Comparison of ENCODE assay signal across 10 mouse cellular contexts in genomic region chr7:27260856-27261255, GRCm38 (mm10). TPM values are rescaled to one million over a fixed set of nuclear protein-coding genes. Genes with fewer than 3 reads are reported as not detected.
A peak's percentile ranks its signal among the peaks of the same experiment; 100 is the strongest.
DNase-seq lines count a peak whose midpoint lies in the region; ATAC-seq and TF ChIP-seq lines count a peak whose summit lies in the region.
"Had no signal": no experiment of that assay in that cellular context is flagged by ENCODE, and none has a peak within 500 bp of the region (broad histone marks: within the 10 kb centered on the region; RNA-seq: fewer than 3 reads in every experiment).

No protein-coding gene starts in this region.

- H3K27ac ChIP-seq in forebrain, postnatal 0 days (ENCODE audit: low read depth, low read length), result no peak overlapping the region
- peak overlapping the region; percentile 93; the same call in 1 of the 2 replicates for H3K27ac ChIP-seq in midbrain, embryonic 15.5 days
- H3K27ac ChIP-seq in kidney, embryonic 14.5 days (ENCODE audit: low read depth, low read length), result no peak overlapping the region
- H3K27ac ChIP-seq: heart, adult 2 months had no signal

- H3K4me3 ChIP-seq in forebrain, postnatal 0 days (ENCODE audit: low read depth, low read length), result peak overlapping the region; percentile 87
- H3K4me3 ChIP-seq in midbrain, embryonic 15.5 days, result peak overlapping the region; percentile 83
- no peak overlapping the region for H3K4me3 ChIP-seq in kidney, embryonic 14.5 days (ENCODE audit: low read length)
- H3K4me3 ChIP-seq: heart, adult 2 months had no signal

- ATAC-seq in forebrain, postnatal 0 days, result no peak
- no peak for ATAC-seq in midbrain, embryonic 15.5 days (replicated peaks)
- no peak for ATAC-seq in kidney, embryonic 14.5 days (ENCODE audit: low FRiP score, low TSS enrichment)

- H3K36me3 ChIP-seq in forebrain, postnatal 0 days (ENCODE audit: insufficient read depth), result peaks cover 39% of the 10 kb centered on the region
- H3K36me3 ChIP-seq in midbrain, embryonic 15.5 days (replicated peaks), result peaks cover 16% of the 10 kb centered on the region
- peaks cover 24% of the 10 kb centered on the region; the same call in 1 of the 2 replicates for H3K36me3 ChIP-seq in kidney, embryonic 14.5 days (ENCODE audit: control insufficient read depth, insufficient read depth, low read length)

- H3K27me3 ChIP-seq in forebrain, postnatal 0 days (ENCODE audit: insufficient read depth, low read length), result no peaks in the 10 kb centered on the region
- H3K27me3 ChIP-seq in midbrain, embryonic 15.5 days (replicated peaks), result no peaks in the 10 kb centered on the region
- H3K27me3 ChIP-seq in kidney, embryonic 14.5 days (ENCODE audit: control insufficient read depth, insufficient read depth, low read length), result no peaks in the 10 kb centered on the region
- H3K27me3 ChIP-seq: limb, embryonic 15.5 days had no signal

- no peaks in the 10 kb centered on the region for H3K9me3 ChIP-seq in forebrain, postnatal 0 days (ENCODE audit: low read length)
- no peaks in the 10 kb centered on the region for H3K9me3 ChIP-seq in midbrain, embryonic 15.5 days
- H3K9me3 ChIP-seq in kidney, embryonic 14.5 days (ENCODE audit: control insufficient read depth, low read length), result no peaks in the 10 kb centered on the region
- H3K9me3 ChIP-seq: limb, embryonic 15.5 days had no signal

- peaks cover 19% of the 10 kb centered on the region; the same call in 1 of the 2 replicates for H3K4me1 ChIP-seq in forebrain, postnatal 0 days (ENCODE audit: insufficient read depth)
- peaks cover 31% of the 10 kb centered on the region for H3K4me1 ChIP-seq in midbrain, embryonic 15.5 days
- H3K4me1 ChIP-seq in kidney, embryonic 14.5 days (ENCODE audit: control insufficient read depth, insufficient read depth, low read length), result peaks cover 15% of the 10 kb centered on the region

- no peak for TF ChIP-seq CTCF in forebrain, postnatal 0 days (IDR thresholded peaks at IDR 0.05; ENCODE audit: low read depth)

- peak overlapping the region; percentile 81 for H3K4me2 ChIP-seq in forebrain, postnatal 0 days (ENCODE audit: low read depth)
- H3K4me2 ChIP-seq in midbrain, embryonic 15.5 days, result peak overlapping the region; percentile 86
- no peak overlapping the region for H3K4me2 ChIP-seq in kidney, embryonic 14.5 days (replicated peaks; ENCODE audit: low read depth, low read length)

- 36% methylated on average over 7 of the region's 7 CpGs for WGBS in forebrain, postnatal 0 days
- whole genome bisulfite sequencing in midbrain, embryonic 15.5 days, result 40% methylated on average over 7 of the region's 7 CpGs
- WGBS in kidney, embryonic 14.5 days, result 76% methylated on average over 7 of the region's 7 CpGs

- DNase-seq in left cerebral cortex, adult 18-20 months (ENCODE audit: low spot score in 2 of 2), result peak; percentile 39 to 62
- DNase-seq in left cerebral cortex, adult 11 months (ENCODE audit: low spot score), result no peak
- DNase-seq in cerebellum, postnatal 36 days, result peak; percentile 31 to 35
- no peak for DNase-seq in forebrain, postnatal 0 days
- no peak for DNase-seq in kidney, postnatal 4 days
- DNase-seq: heart, adult 2 months; kidney, adult 18-20 months had no signal

- H3K9ac ChIP-seq in forebrain, postnatal 0 days, result peak overlapping the region; percentile 72; the same call in 1 of the 2 replicates
- peak overlapping the region; percentile 94; the same call in 1 of the 2 replicates for H3K9ac ChIP-seq in midbrain, embryonic 15.5 days
- H3K9ac ChIP-seq in kidney, embryonic 14.5 days (ENCODE audit: low read depth, low read length), result no peak overlapping the region

RNA-seq across cellular contexts. Expression of gene Numbl, which starts 2.6 kb away (rescaled TPM):
- 100 to 1,000 TPM; 108 to 128 TPM for total RNA-seq in left cerebral cortex, adult 18-20 months (2021)
- 81.6 and 86.4 TPM in 2 replicates for total RNA-seq in forebrain, postnatal 0 days (2014; rRNA removed)
- polyA plus RNA-seq in forebrain, postnatal 0 days (2015; fragmentation: Nextera tagmentation; extraction: Ambion mirVana), result 47.5 and 51.7 TPM in 2 replicates
- polyA plus RNA-seq in midbrain, embryonic 15.5 days (2015; fragmentation: Nextera tagmentation; extraction: Ambion mirVana), result 58.7 and 66.3 TPM in 2 replicates
- 9.1 and 10.8 TPM in 2 replicates for polyA plus RNA-seq in kidney, embryonic 14.5 days (2014; fragmentation: Nextera tagmentation; extraction: Ambion mirVana)

RNA-seq across cellular contexts. Expression of gene Coq8b, which starts 28.0 kb away (rescaled TPM):
- total RNA-seq in left cerebral cortex, adult 18-20 months (2021), result 10 to 100 TPM; 33.6 to 39.6 TPM
- total RNA-seq in forebrain, postnatal 0 days (2014; rRNA removed), result 25.0 and 26.3 TPM in 2 replicates
- polyA plus RNA-seq in forebrain, postnatal 0 days (2015; fragmentation: Nextera tagmentation; extraction: Ambion mirVana), result 16.5 and 19.1 TPM in 2 replicates
- polyA plus RNA-seq in midbrain, embryonic 15.5 days (2015; fragmentation: Nextera tagmentation; extraction: Ambion mirVana), result 26.9 and 27.9 TPM in 2 replicates
- polyA plus RNA-seq in kidney, embryonic 14.5 days (2014; fragmentation: Nextera tagmentation; extraction: Ambion mirVana), result 15.9 and 17.1 TPM in 2 replicates

RNA-seq across cellular contexts. Expression of gene Itpkc, which starts 32.4 kb away (rescaled TPM):
- 10 to 100 TPM; 11.3 to 11.7 TPM for total RNA-seq in left cerebral cortex, adult 18-20 months (2021)
- total RNA-seq in forebrain, postnatal 0 days (2014; rRNA removed), result 13.6 and 17.6 TPM in 2 replicates
- 4.0 and 4.4 TPM in 2 replicates for polyA plus RNA-seq in forebrain, postnatal 0 days (2015; fragmentation: Nextera tagmentation; extraction: Ambion mirVana)
- 8.5 and 8.7 TPM in 2 replicates for polyA plus RNA-seq in midbrain, embryonic 15.5 days (2015; fragmentation: Nextera tagmentation; extraction: Ambion mirVana)
- 4.2 and 5.2 TPM in 2 replicates for polyA plus RNA-seq in kidney, embryonic 14.5 days (2014; fragmentation: Nextera tagmentation; extraction: Ambion mirVana)

Comparison
In these comparisons a context has a peak if more than half of its experiments do, and no peak if none do; other contexts are left out.
1. DNase-seq: peak in left cerebral cortex, adult 18-20 months (2 of 2) and cerebellum, postnatal 36 days (2 of 2); none in left cerebral cortex, adult 11 months (single experiment), forebrain, postnatal 0 days (single experiment) and kidney, postnatal 4 days (0 of 2).